Comparison of ENCODE assay signal across 16 mouse cellular contexts in genomic region chr5:114804335-114804734, GRCm38 (mm10). TPM values are rescaled to one million over a fixed set of nuclear protein-coding genes. Genes with fewer than 3 reads are reported as not detected.
DNase-seq lines count a peak whose midpoint lies in the region; ATAC-seq lines count a peak whose summit lies in the region.
"Had no signal": no experiment of that assay in that cellular context is flagged by ENCODE, and none has a peak within 500 bp of the region (broad histone marks: within the 10 kb centered on the region; RNA-seq: fewer than 3 reads in every experiment).

No protein-coding gene starts in this region.

- no peak overlapping the region for H3K4me3 ChIP-seq in hindbrain, embryonic 15.5 days
- H3K4me3 ChIP-seq in hindbrain, embryonic 13.5 days: no peak overlapping the region
- H3K4me3 ChIP-seq in neural tube, embryonic 11.5 days (ENCODE audit: low read depth, low read length): no peak overlapping the region
- no peak overlapping the region for H3K4me3 ChIP-seq in midbrain, embryonic 13.5 days (replicated peaks)
- H3K4me3 ChIP-seq: embryonic facial prominence, embryonic 15.5 days; erythroblast, embryonic 14.5 days; forebrain, embryonic 10.5 days; heart, embryonic 15.5 days; hindbrain, embryonic 10.5 days had no signal

- H3K27ac ChIP-seq in hindbrain, embryonic 15.5 days (replicated peaks): peak overlapping the region; percentile 25; the same call in 1 of the 2 replicates
- H3K27ac ChIP-seq in hindbrain, embryonic 13.5 days: no peak overlapping the region
- no peak overlapping the region for H3K27ac ChIP-seq in neural tube, embryonic 11.5 days (ENCODE audit: low read depth, low read length)
- H3K27ac ChIP-seq in midbrain, embryonic 13.5 days: peak overlapping the region; percentile 17; the same call in 1 of the 2 replicates
- H3K27ac ChIP-seq: forebrain, embryonic 10.5 days; hindbrain, embryonic 10.5 days had no signal

- no peak overlapping the region for H3K4me2 ChIP-seq in hindbrain, embryonic 15.5 days
- H3K4me2 ChIP-seq in hindbrain, embryonic 13.5 days: no peak overlapping the region
- no peak overlapping the region for H3K4me2 ChIP-seq in neural tube, embryonic 11.5 days (ENCODE audit: low read depth)
- H3K4me2 ChIP-seq in midbrain, embryonic 13.5 days (replicated peaks): no peak overlapping the region
- H3K4me2 ChIP-seq: embryonic facial prominence, embryonic 15.5 days; heart, embryonic 11.5 days; heart, embryonic 15.5 days had no signal

- 78% methylated on average over 13 of the region's 13 CpGs for WGBS in hindbrain, embryonic 15.5 days
- 80% methylated on average over 13 of the region's 13 CpGs for WGBS in hindbrain, embryonic 13.5 days
- WGBS in neural tube, embryonic 11.5 days: 89% methylated on average over 13 of the region's 13 CpGs
- WGBS in midbrain, embryonic 13.5 days: 84% methylated on average over 13 of the region's 13 CpGs

- no peaks in the 10 kb centered on the region for H3K9me3 ChIP-seq in hindbrain, embryonic 15.5 days
- no peaks in the 10 kb centered on the region for H3K9me3 ChIP-seq in hindbrain, embryonic 13.5 days
- H3K9me3 ChIP-seq in neural tube, embryonic 11.5 days (ENCODE audit: control insufficient read depth, low read length): no peaks in the 10 kb centered on the region
- no peaks in the 10 kb centered on the region for H3K9me3 ChIP-seq in midbrain, embryonic 13.5 days
- H3K9me3 ChIP-seq: embryonic facial prominence, embryonic 15.5 days; forebrain, embryonic 10.5 days; heart, embryonic 15.5 days; hindbrain, embryonic 10.5 days had no signal

- peak; percentile 7 for DNase-seq in neural tube, embryonic 11.5 days (ENCODE audit: low spot score)
- DNase-seq in neural tube, embryonic 10.5 days (ENCODE audit: extremely low spot score, low spot score): no peak
- no peak for DNase-seq in spleen, postnatal 14 days (ENCODE audit: low spot score in 2 of 2)
- DNase-seq in kidney, adult 18-20 months: no peak

- H3K4me1 ChIP-seq in hindbrain, embryonic 15.5 days (replicated peaks): peaks cover 9% of the 10 kb centered on the region; the same call in 1 of the 2 replicates
- peaks cover 17% of the 10 kb centered on the region for H3K4me1 ChIP-seq in hindbrain, embryonic 13.5 days (replicated peaks)
- no peaks in the 10 kb centered on the region for H3K4me1 ChIP-seq in neural tube, embryonic 11.5 days (ENCODE audit: control insufficient read depth, insufficient read depth, low read length)
- H3K4me1 ChIP-seq in midbrain, embryonic 13.5 days (replicated peaks): peaks cover 17% of the 10 kb centered on the region

- peaks cover 70% of the 10 kb centered on the region for H3K36me3 ChIP-seq in hindbrain, embryonic 15.5 days
- peaks cover 96% of the 10 kb centered on the region for H3K36me3 ChIP-seq in hindbrain, embryonic 13.5 days
- H3K36me3 ChIP-seq in neural tube, embryonic 11.5 days (ENCODE audit: control insufficient read depth, insufficient read depth, low read length): peaks cover 19% of the 10 kb centered on the region
- H3K36me3 ChIP-seq in midbrain, embryonic 13.5 days: peaks cover 96% of the 10 kb centered on the region

- H3K9ac ChIP-seq in hindbrain, embryonic 15.5 days: no peak overlapping the region
- no peak overlapping the region; the same call in 1 of the 2 replicates for H3K9ac ChIP-seq in hindbrain, embryonic 13.5 days
- H3K9ac ChIP-seq in neural tube, embryonic 11.5 days (ENCODE audit: low read length): no peak overlapping the region
- no peak overlapping the region for H3K9ac ChIP-seq in midbrain, embryonic 13.5 days (replicated peaks)
- H3K9ac ChIP-seq: embryonic facial prominence, embryonic 15.5 days; heart, embryonic 15.5 days had no signal

- H3K27me3 ChIP-seq in hindbrain, embryonic 15.5 days: no peaks in the 10 kb centered on the region
- no peaks in the 10 kb centered on the region for H3K27me3 ChIP-seq in hindbrain, embryonic 13.5 days
- H3K27me3 ChIP-seq in neural tube, embryonic 11.5 days (ENCODE audit: control insufficient read depth, insufficient read depth, low read length): no peaks in the 10 kb centered on the region
- no peaks in the 10 kb centered on the region for H3K27me3 ChIP-seq in midbrain, embryonic 13.5 days
- H3K27me3 ChIP-seq: embryonic facial prominence, embryonic 15.5 days; heart, embryonic 15.5 days had no signal

- ATAC-seq in hindbrain, embryonic 15.5 days (ENCODE audit: low FRiP score, low read depth): no peak
- ATAC-seq in hindbrain, embryonic 13.5 days (ENCODE audit: low FRiP score): no peak
- no peak for ATAC-seq in neural tube, embryonic 11.5 days (ENCODE audit: insufficient read depth, low FRiP score, low TSS enrichment)
- ATAC-seq in midbrain, embryonic 13.5 days: no peak
- ATAC-seq: forebrain, embryonic 14.5 days had no signal

RNA-seq across cellular contexts. Expression of gene 1500011B03Rik, which starts 18.9 kb away (rescaled TPM):
- polyA plus RNA-seq in hindbrain, embryonic 15.5 days (2015; fragmentation: Nextera tagmentation; extraction: Ambion mirVana): 266 and 286 TPM in 2 replicates
- 261 and 279 TPM in 2 replicates for polyA plus RNA-seq in hindbrain, embryonic 13.5 days (2015; fragmentation: Nextera tagmentation; extraction: Ambion mirVana)
- polyA plus RNA-seq in neural tube, embryonic 11.5 days (2014; fragmentation: Nextera tagmentation; extraction: Ambion mirVana): 162 TPM in 2 replicates
- 225 and 235 TPM in 2 replicates for polyA plus RNA-seq in midbrain, embryonic 13.5 days (2015; fragmentation: Nextera tagmentation; extraction: Ambion mirVana)

RNA-seq across cellular contexts. Expression of gene Git2, which starts 29.0 kb away (rescaled TPM):
- 51.2 and 52.8 TPM in 2 replicates for polyA plus RNA-seq in hindbrain, embryonic 15.5 days (2015; fragmentation: Nextera tagmentation; extraction: Ambion mirVana)
- polyA plus RNA-seq in hindbrain, embryonic 13.5 days (2015; fragmentation: Nextera tagmentation; extraction: Ambion mirVana): 45.4 and 49.7 TPM in 2 replicates
- polyA plus RNA-seq in neural tube, embryonic 11.5 days (2014; fragmentation: Nextera tagmentation; extraction: Ambion mirVana): 35.1 and 46.9 TPM in 2 replicates
- polyA plus RNA-seq in midbrain, embryonic 13.5 days (2015; fragmentation: Nextera tagmentation; extraction: Ambion mirVana): 41.5 and 49.8 TPM in 2 replicates

RNA-seq across cellular contexts. Expression of gene Ankrd13a, which starts 29.9 kb away (rescaled TPM):
- polyA plus RNA-seq in hindbrain, embryonic 15.5 days (2015; fragmentation: Nextera tagmentation; extraction: Ambion mirVana): 35.8 and 36.2 TPM in 2 replicates
- 37.5 and 39.6 TPM in 2 replicates for polyA plus RNA-seq in hindbrain, embryonic 13.5 days (2015; fragmentation: Nextera tagmentation; extraction: Ambion mirVana)
- polyA plus RNA-seq in neural tube, embryonic 11.5 days (2014; fragmentation: Nextera tagmentation; extraction: Ambion mirVana): 75.4 and 88.6 TPM in 2 replicates
- polyA plus RNA-seq in midbrain, embryonic 13.5 days (2015; fragmentation: Nextera tagmentation; extraction: Ambion mirVana): 34.9 and 48.3 TPM in 2 replicates

RNA-seq across cellular contexts. Expression of gene 4930519G04Rik, which starts 49.1 kb away (rescaled TPM):
- polyA plus RNA-seq in hindbrain, embryonic 15.5 days (2015; fragmentation: Nextera tagmentation; extraction: Ambion mirVana): not detected in 2 replicates
- polyA plus RNA-seq in hindbrain, embryonic 13.5 days (2015; fragmentation: Nextera tagmentation; extraction: Ambion mirVana): not detected in 2 replicates
- polyA plus RNA-seq in neural tube, embryonic 11.5 days (2014; fragmentation: Nextera tagmentation; extraction: Ambion mirVana): not detected in 2 replicates
- polyA plus RNA-seq in midbrain, embryonic 13.5 days (2015; fragmentation: Nextera tagmentation; extraction: Ambion mirVana): not detected in 2 replicates
- polyA plus RNA-seq: adrenal gland, adult 2 months; embryonic facial prominence, embryonic 11.5 days; embryonic facial prominence, embryonic 15.5 days; forebrain, embryonic 10.5 days; forebrain, embryonic 14.5 days; heart, embryonic 11.5 days; heart, embryonic 15.5 days; hindbrain, embryonic 10.5 days had no signal

RNA-seq across cellular contexts. Expression of gene Gm9936, which starts 54.1 kb away (rescaled TPM):
- polyA plus RNA-seq in hindbrain, embryonic 15.5 days (2015; fragmentation: Nextera tagmentation; extraction: Ambion mirVana): 2.6 and 2.7 TPM in 2 replicates
- polyA plus RNA-seq in hindbrain, embryonic 13.5 days (2015; fragmentation: Nextera tagmentation; extraction: Ambion mirVana): 1.9 and 2.2 TPM in 2 replicates
- polyA plus RNA-seq in neural tube, embryonic 11.5 days (2014; fragmentation: Nextera tagmentation; extraction: Ambion mirVana): 0.39 and 0.54 TPM in 2 replicates
- 1.3 and 1.7 TPM in 2 replicates for polyA plus RNA-seq in midbrain, embryonic 13.5 days (2015; fragmentation: Nextera tagmentation; extraction: Ambion mirVana)
- polyA plus RNA-seq: adrenal gland, adult 2 months; erythroblast, embryonic 14.5 days; heart, embryonic 11.5 days; heart, embryonic 15.5 days had no signal

Comparison
In these comparisons a context has a peak if more than half of its experiments do, and no peak if none do; other contexts are left out.
1. H3K27ac ChIP-seq: peak in hindbrain, embryonic 15.5 days (single experiment) and midbrain, embryonic 13.5 days (single experiment); none in hindbrain, embryonic 13.5 days (single experiment) and neural tube, embryonic 11.5 days (single experiment).